In genomic region chr5:139694989-139695571, GRCm38 (mm10) we compare ENCODE assay signal across 7 mouse cellular contexts. TPM values are rescaled to one million over a fixed set of nuclear protein-coding genes. Genes with fewer than 3 reads are reported as not detected.
A peak's percentile ranks its signal among the peaks of the same experiment; 100 is the strongest.
DNase-seq lines count a peak whose midpoint lies in the region; ATAC-seq and TF ChIP-seq lines count a peak whose summit lies in the region.

No protein-coding gene starts in this region.

- no peak for TF ChIP-seq POLR2A in CH12.LX (IDR thresholded peaks at IDR 0.05; ENCODE audit: low read depth, low read length)

- peaks cover 1% of the 10 kb centered on the region for H3K27me3 ChIP-seq in CH12.LX (replicated peaks)
- H3K27me3 ChIP-seq in embryonic facial prominence, embryonic 15.5 days = no peaks in the 10 kb centered on the region

- no peak overlapping the region for H3K27ac ChIP-seq in CH12.LX (ENCODE audit: insufficient read depth, low read depth)
- no peak overlapping the region for H3K27ac ChIP-seq in embryonic facial prominence, embryonic 15.5 days (replicated peaks)
- H3K27ac ChIP-seq in layer of hippocampus, adult 2 months = no peak overlapping the region

- dilution Hi-C loops in CH12.LX (cut with MboI; ENCODE audit: extremely low pct_ligation_motif_present, extremely low pct_unique_long_range_greater_than_20kb, low sequenced_read_pairs) = no loop called here

- TF ChIP-seq RAD21 in CH12.LX (IDR thresholded peaks at IDR 0.05; ENCODE audit: low read depth, low read length) = no peak

- no peak for ATAC-seq in embryonic facial prominence, embryonic 15.5 days (ENCODE audit: insufficient number of reproducible peaks, low FRiP score, low TSS enrichment, low read depth)

- 11% methylated on average over 7 of the region's 7 CpGs for WGBS in embryonic facial prominence, embryonic 15.5 days

- H3K4me1 ChIP-seq in CH12.LX (ENCODE audit: control insufficient read depth in 1 of 2, insufficient read depth in 2 of 2) = peaks cover 0 to 2% of the 10 kb centered on the region in 2 experiments; a peak in 1 of 4 replicates
- peaks cover 11% of the 10 kb centered on the region for H3K4me1 ChIP-seq in embryonic facial prominence, embryonic 15.5 days

- no peaks in the 10 kb centered on the region for H3K79me2 ChIP-seq in CH12.LX (replicated peaks; ENCODE audit: control insufficient read depth, extremely low read depth, insufficient read depth, poor library complexity, severe bottlenecking)

- peaks cover 21% of the 10 kb centered on the region for H3K9me3 ChIP-seq in CH12.LX (replicated peaks; ENCODE audit: low read length)
- H3K9me3 ChIP-seq in embryonic facial prominence, embryonic 15.5 days (replicated peaks) = no peaks in the 10 kb centered on the region

- H3K4me3 ChIP-seq in CH12.LX (replicated peaks in 1 of 3; ENCODE audit: low read depth in 2 of 3, low read length in 2 of 3, poor library complexity in 1 of 3) = no peak overlapping the region
- H3K4me3 ChIP-seq in embryonic facial prominence, embryonic 15.5 days (replicated peaks) = 0 out of 2 replicates have a peak overlapping the region, but pooled peaks have one; percentile 4
- H3K4me3 ChIP-seq in layer of hippocampus, adult 2 months = no peak overlapping the region

- DNase-seq in 416B (ENCODE audit: low read depth) (peak; percentile 84), CH12.LX (ENCODE audit: extremely low read depth) (no peak)
- DNase-seq in kidney, postnatal 36 days = peak; percentile 94
- no peak for DNase-seq in layer of hippocampus, adult 2 months (ENCODE audit: low spot score in 2 of 2)
- DNase-seq in layer of hippocampus, adult 11-12 months (ENCODE audit: low spot score) = no peak
- no peak for DNase-seq in thymus, postnatal 25 days

- in situ Hi-C loops in CH12.LX (cut with MboI; ENCODE audit: low pct_ligation_motif_present, low pct_unique_long_range_greater_than_20kb, low sequenced_read_pairs) = no loop called here

- no peak overlapping the region for H3K4me2 ChIP-seq in CH12.LX (ENCODE audit: insufficient read depth, low read depth, poor library complexity, severe bottlenecking)
- H3K4me2 ChIP-seq in embryonic facial prominence, embryonic 15.5 days (replicated peaks) = peak overlapping the region; percentile 36; the same call in 1 of the 2 replicates

- TF ChIP-seq EP300 in CH12.LX (IDR thresholded peaks at IDR 0.05; ENCODE audit: low read length) = no peak

- no peak overlapping the region for H3K9ac ChIP-seq in CH12.LX (ENCODE audit: insufficient read depth, low read depth)
- H3K9ac ChIP-seq in embryonic facial prominence, embryonic 15.5 days = no peak overlapping the region

- no peak for TF ChIP-seq CTCF in CH12.LX (conservative IDR thresholded peaks at IDR 0.05 in 1 of 2, IDR thresholded peaks at IDR 0.05 in 1 of 2; ENCODE audit: low read depth in 2 of 2, low read length in 2 of 2)
- TF ChIP-seq CTCF in layer of hippocampus, adult 2 months (conservative IDR thresholded peaks at IDR 0.05) = no peak

- no peaks in the 10 kb centered on the region for H3K36me3 ChIP-seq in CH12.LX (replicated peaks in 1 of 2; ENCODE audit: control insufficient read depth in 1 of 2, insufficient read depth in 1 of 2, low read length in 1 of 2)
- H3K36me3 ChIP-seq in embryonic facial prominence, embryonic 15.5 days = no peaks in the 10 kb centered on the region

TF ChIP-seq in CH12.LX, 34 proteins besides CTCF, POLR2A, EP300 and RAD21:
- TF ChIP-seq BHLHE40 (IDR thresholded peaks at IDR 0.05; ENCODE audit: low read depth, low read length) (peak; percentile 27; the same call in 1 of the 2 replicates), USF1 (IDR thresholded peaks at IDR 0.05; ENCODE audit: low read depth, low read length) (peak; percentile 43), MXI1 (IDR thresholded peaks at IDR 0.05; ENCODE audit: low read depth, low read length) (no peak), USF2 (conservative IDR thresholded peaks at IDR 0.05; ENCODE audit: low read depth, low read length) (no peak), MAX (IDR thresholded peaks at IDR 0.05; ENCODE audit: low read length) (no peak), HCFC1 (IDR thresholded peaks at IDR 0.05; ENCODE audit: low read depth, low read length) (no peak), JUN (IDR thresholded peaks at IDR 0.05; ENCODE audit: insufficient read depth, low read depth, low read length) (no peak), CHD2 (IDR thresholded peaks at IDR 0.05; ENCODE audit: low read length) (no peak), MEF2A (IDR thresholded peaks at IDR 0.05; ENCODE audit: borderline replicate concordance, low read depth, low read length) (no peak), ELF1 (IDR thresholded peaks at IDR 0.05; ENCODE audit: low read depth, low read length) (no peak)

RNA-seq across cellular contexts. Expression of gene Micall2, which starts 41.1 kb away (rescaled TPM):
- total RNA-seq in CH12.LX (2012; rRNA removed) = 1.7 and 2.1 TPM in 2 replicates
- total RNA-seq in CH12.LX (2014; rRNA removed) = 1.2 and 1.3 TPM in 2 replicates
- polyA plus RNA-seq in CH12.LX (2012; ENCODE audit: insufficient read length, low read depth) = 1.7 and 3.0 TPM in 2 replicates
- polyA plus RNA-seq in embryonic facial prominence, embryonic 15.5 days (2015; fragmentation: Nextera tagmentation; extraction: Ambion mirVana) = 5.7 and 7.7 TPM in 2 replicates
- total RNA-seq in layer of hippocampus, adult 2 months (2021) = 1 to 10 TPM; 1.4 to 1.6 TPM

Comparison
In these comparisons a context has a peak if more than half of its experiments do, and no peak if none do; other contexts are left out.
1. DNase-seq: peak in 416B (single experiment) and kidney, postnatal 36 days (2 of 2); none in CH12.LX (single experiment), layer of hippocampus, adult 2 months (0 of 2), layer of hippocampus, adult 11-12 months (single experiment) and thymus, postnatal 25 days (single experiment).